Mouse (Mus musculus): ENCODE data around the gene Gpank1. TPM values are rescaled to one million over a fixed set of nuclear protein-coding genes. Genes with fewer than 3 reads are reported as not detected.

Gpank1 gene
- polyA plus RNA-seq, 2 experiments, result 10.0 to 12.7 TPM

DNA sequence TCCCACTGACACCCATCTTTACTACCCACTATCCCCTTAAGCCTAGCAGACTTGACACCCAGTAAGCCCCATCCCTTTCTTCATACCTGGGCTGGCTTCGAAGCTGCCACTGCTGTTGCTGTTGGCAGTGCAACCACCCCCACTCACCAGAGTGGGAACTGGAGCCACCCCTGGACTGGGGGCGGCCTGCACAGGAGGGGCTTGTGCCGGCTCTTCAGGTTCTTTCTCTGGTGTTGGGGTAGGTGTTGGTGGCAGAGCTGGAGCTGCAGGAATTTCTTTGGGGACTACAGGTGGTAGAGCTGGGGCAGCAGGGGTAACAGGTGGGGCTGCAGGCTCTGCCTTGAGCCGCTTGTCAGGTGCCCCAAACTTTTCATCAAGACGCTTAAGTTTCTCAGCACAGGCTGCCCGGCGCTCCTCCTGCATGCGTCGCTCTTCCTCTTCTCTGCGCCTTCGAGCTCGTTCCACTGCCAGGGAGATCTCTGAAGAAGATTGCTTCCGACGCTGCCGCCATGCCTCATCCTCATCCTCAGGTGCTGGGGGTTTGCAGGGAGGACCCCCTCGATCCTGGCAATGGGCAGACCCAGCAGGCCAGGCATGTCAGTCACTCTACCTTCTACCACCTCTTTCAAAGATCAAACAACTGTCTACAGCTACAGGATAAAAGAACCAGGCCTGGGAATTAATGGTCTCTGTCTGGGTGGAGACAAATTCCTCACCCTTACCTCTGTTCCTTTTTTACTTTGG lies 37.8 kb downstream of the Gpank1 start:
- H3K9me3 ChIP-seq (ENCODE audit: control insufficient read depth, low read length), result no peaks in the 10 kb centered on the region
- H3K4me3 ChIP-seq (ENCODE audit: insufficient read depth in 1 of 2, low read depth in 2 of 2, low read length in 2 of 2), result no peak overlapping the region
- no peak overlapping the region for H3K4me2 ChIP-seq (ENCODE audit: low read depth)
- no peak for TF ChIP-seq EP300 (IDR thresholded peaks at IDR 0.05; ENCODE audit: low read depth)
- H3K36me3 ChIP-seq (replicated peaks; ENCODE audit: control insufficient read depth, insufficient read depth, low read depth), result peaks cover 83% of the 10 kb centered on the region
- no peaks in the 10 kb centered on the region for H3K27me3 ChIP-seq (ENCODE audit: control insufficient read depth, insufficient read depth, low read length)
- WGBS (ENCODE audit: insufficient replicate concordance), result 87% methylated on average over 16 of the region's 16 CpGs
- ATAC-seq (ENCODE audit: insufficient read depth) (no peak), DNase-seq (ENCODE audit: low read depth in 3 of 3, low spot score in 3 of 3) (no peak)
- no peak overlapping the region for H3K27ac ChIP-seq
- no peak overlapping the region for H3K9ac ChIP-seq (replicated peaks)
- H3K4me1 ChIP-seq (replicated peaks; ENCODE audit: control insufficient read depth in 2 of 2, insufficient read depth in 2 of 2, low read length in 1 of 2), result peaks cover 0 to 11% of the 10 kb centered on the region in 2 experiments; a peak in 3 of 4 replicates

DNA sequence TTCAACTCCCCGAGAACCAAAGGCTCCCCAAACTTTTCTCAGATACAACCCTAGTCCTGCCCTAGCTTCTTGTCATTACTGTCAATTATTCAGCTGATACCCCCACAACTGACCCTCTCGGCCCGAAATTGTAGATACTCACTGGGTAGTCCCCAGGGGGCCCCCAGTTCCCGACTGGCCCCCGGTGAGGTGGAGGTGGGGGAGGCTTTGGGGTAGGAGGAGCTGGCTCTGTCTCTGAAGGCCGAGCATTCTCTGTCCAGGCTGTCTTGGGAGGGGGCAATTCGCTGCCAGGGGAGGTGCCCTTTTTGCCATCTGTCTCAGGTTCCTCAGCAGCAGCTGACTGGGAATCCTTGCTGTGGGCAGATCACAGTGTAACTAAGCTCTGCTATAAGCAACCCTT lies 38.4 kb downstream of the Gpank1 start:
- DNase-seq (ENCODE audit: low read depth in 3 of 3, low spot score in 3 of 3) (no peak), ATAC-seq (ENCODE audit: insufficient read depth) (no peak)
- Histone ChIP-seq H3K27me3 (ENCODE audit: control insufficient read depth, insufficient read depth, low read length) (no peaks in the 10 kb centered on the region), H3K9ac (replicated peaks) (no peak overlapping the region), H3K4me1 (replicated peaks; ENCODE audit: control insufficient read depth in 2 of 2, insufficient read depth in 2 of 2, low read length in 1 of 2) (peaks cover 0 to 11% of the 10 kb centered on the region in 2 experiments; a peak in 3 of 4 replicates), H3K9me3 (ENCODE audit: control insufficient read depth, low read length) (no peaks in the 10 kb centered on the region), H3K4me2 (ENCODE audit: low read depth) (no peak overlapping the region), H3K36me3 (replicated peaks; ENCODE audit: control insufficient read depth, insufficient read depth, low read depth) (peaks cover 76% of the 10 kb centered on the region), H3K4me3 (ENCODE audit: insufficient read depth in 1 of 2, low read depth in 2 of 2, low read length in 2 of 2) (no peak overlapping the region), H3K27ac (no peak overlapping the region)
- no peak for TF ChIP-seq EP300 (IDR thresholded peaks at IDR 0.05; ENCODE audit: low read depth)
- no peak for TF ChIP-seq CTCF (IDR thresholded peaks at IDR 0.05; ENCODE audit: low read depth)
- WGBS (ENCODE audit: insufficient replicate concordance), result 86% methylated on average over 7 of the region's 7 CpGs

DNA sequence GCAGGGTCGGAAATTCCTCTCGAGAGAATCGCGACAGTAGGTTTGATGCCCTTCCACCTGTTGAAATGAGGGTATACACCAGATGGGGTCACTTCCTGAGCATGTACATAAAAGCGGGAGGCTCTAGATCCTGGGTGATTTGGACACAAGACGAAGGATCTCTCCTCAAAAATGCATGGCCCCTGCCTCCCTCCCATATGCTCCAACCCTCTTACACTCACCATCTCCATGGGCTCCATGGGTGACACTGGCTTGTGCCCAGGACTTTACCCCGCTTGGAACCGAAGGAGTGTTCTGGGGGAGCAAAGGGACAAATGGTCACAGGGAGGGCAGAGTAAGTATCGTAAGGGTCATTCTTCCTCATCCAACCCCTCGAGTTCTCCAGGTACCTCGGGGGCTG lies 40.2 kb downstream of the Gpank1 start:
- no peaks in the 10 kb centered on the region for H3K27me3 ChIP-seq (ENCODE audit: control insufficient read depth, insufficient read depth, low read length)
- 88% methylated on average over 11 of the region's 11 CpGs for WGBS (ENCODE audit: insufficient replicate concordance)
- TF ChIP-seq CTCF (IDR thresholded peaks at IDR 0.05; ENCODE audit: low read depth) (no peak), EP300 (IDR thresholded peaks at IDR 0.05; ENCODE audit: low read depth) (no peak)
- H3K9ac ChIP-seq (replicated peaks), result no peak overlapping the region
- H3K9me3 ChIP-seq (ENCODE audit: control insufficient read depth, low read length), result no peaks in the 10 kb centered on the region
- ATAC-seq (ENCODE audit: insufficient read depth) (no peak), DNase-seq (ENCODE audit: low read depth in 3 of 3, low spot score in 3 of 3) (no peak)
- no peak overlapping the region for H3K4me3 ChIP-seq (ENCODE audit: insufficient read depth in 1 of 2, low read depth in 2 of 2, low read length in 2 of 2)
- H3K4me1 ChIP-seq (replicated peaks; ENCODE audit: control insufficient read depth in 2 of 2, insufficient read depth in 2 of 2, low read length in 1 of 2), result peaks cover 4 to 20% of the 10 kb centered on the region in 2 experiments
- H3K4me2 ChIP-seq (ENCODE audit: low read depth), result no peak overlapping the region
- peaks cover 59% of the 10 kb centered on the region for H3K36me3 ChIP-seq (replicated peaks; ENCODE audit: control insufficient read depth, insufficient read depth, low read depth)
- no peak overlapping the region for H3K27ac ChIP-seq

DNA sequence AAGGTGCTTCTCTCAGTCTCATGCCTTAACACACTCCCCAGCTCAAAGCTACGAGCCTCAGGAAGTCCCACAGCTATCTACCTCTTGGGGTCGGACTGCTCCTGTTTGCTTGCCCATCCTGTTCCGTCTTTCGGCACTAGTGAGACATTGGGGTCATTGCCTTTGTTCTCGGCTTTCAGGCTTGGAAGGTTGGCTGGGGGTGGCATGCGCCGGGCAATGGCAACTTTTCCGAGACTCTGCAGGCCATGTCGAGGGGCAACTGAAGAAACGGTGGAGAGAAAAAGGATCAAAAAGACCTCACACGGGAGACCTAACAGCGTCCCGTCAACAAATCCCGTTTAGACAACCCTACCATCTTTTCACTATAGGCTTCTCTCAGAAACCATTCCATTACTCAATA lies 40.9 kb downstream of the Gpank1 start:
- Histone ChIP-seq H3K9me3 (ENCODE audit: control insufficient read depth, low read length) (no peaks in the 10 kb centered on the region), H3K36me3 (replicated peaks; ENCODE audit: control insufficient read depth, insufficient read depth, low read depth) (peaks cover 52% of the 10 kb centered on the region), H3K4me2 (ENCODE audit: low read depth) (no peak overlapping the region), H3K27ac (no peak overlapping the region), H3K9ac (replicated peaks) (no peak overlapping the region), H3K4me1 (replicated peaks; ENCODE audit: control insufficient read depth in 2 of 2, insufficient read depth in 2 of 2, low read length in 1 of 2) (peaks cover 4 to 21% of the 10 kb centered on the region in 2 experiments), H3K27me3 (ENCODE audit: control insufficient read depth, insufficient read depth, low read length) (no peaks in the 10 kb centered on the region), H3K4me3 (ENCODE audit: insufficient read depth in 1 of 2, low read depth in 2 of 2, low read length in 2 of 2) (no peak overlapping the region; a peak in 1 of 4 replicates)
- no peak for DNase-seq (ENCODE audit: low read depth in 3 of 3, low spot score in 3 of 3)
- TF ChIP-seq EP300 (IDR thresholded peaks at IDR 0.05; ENCODE audit: low read depth) (no peak), CTCF (IDR thresholded peaks at IDR 0.05; ENCODE audit: low read depth) (no peak)
- 76% methylated on average over 14 of the region's 14 CpGs for WGBS (ENCODE audit: insufficient replicate concordance)
- ATAC-seq (ENCODE audit: insufficient read depth), result no peak

DNA sequence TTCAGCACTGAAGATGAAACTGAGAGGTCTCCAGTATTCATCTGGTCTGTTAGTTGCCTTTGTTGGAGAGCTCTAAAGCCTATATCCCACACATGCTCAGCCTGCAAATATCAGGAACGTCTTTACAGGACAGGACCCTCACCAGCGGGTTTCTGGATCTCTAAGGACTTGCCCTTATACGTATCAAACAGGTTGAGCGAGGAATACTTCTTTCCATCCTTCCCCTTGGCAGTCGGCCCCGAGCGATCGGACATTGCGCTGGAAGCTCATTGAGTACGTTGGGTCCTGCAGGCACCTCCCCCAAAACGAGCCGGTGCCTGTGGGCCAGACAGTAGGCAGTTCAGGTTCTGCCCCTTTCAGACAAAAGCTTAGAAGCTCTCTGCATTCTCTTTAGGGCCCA lies 41.5 kb downstream of the Gpank1 start:
- no peak for DNase-seq (ENCODE audit: low read depth in 3 of 3, low spot score in 3 of 3)
- Histone ChIP-seq H3K27me3 (ENCODE audit: control insufficient read depth, insufficient read depth, low read length) (no peaks in the 10 kb centered on the region), H3K4me2 (ENCODE audit: low read depth) (peak overlapping the region; percentile 90), H3K9ac (replicated peaks) (peak overlapping the region; percentile 99), H3K36me3 (replicated peaks; ENCODE audit: control insufficient read depth, insufficient read depth, low read depth) (peaks cover 46% of the 10 kb centered on the region), H3K27ac (no peak overlapping the region), H3K4me3 (ENCODE audit: insufficient read depth in 1 of 2, low read depth in 2 of 2, low read length in 2 of 2) (peak overlapping the region; percentile 26 to 99), H3K9me3 (ENCODE audit: control insufficient read depth, low read length) (no peaks in the 10 kb centered on the region), H3K4me1 (replicated peaks; ENCODE audit: control insufficient read depth in 2 of 2, insufficient read depth in 2 of 2, low read length in 1 of 2) (peaks cover 4 to 21% of the 10 kb centered on the region in 2 experiments)
- TF ChIP-seq EP300 (IDR thresholded peaks at IDR 0.05; ENCODE audit: low read depth) (no peak), CTCF (IDR thresholded peaks at IDR 0.05; ENCODE audit: low read depth) (no peak)
- WGBS (ENCODE audit: insufficient replicate concordance), result 65% methylated on average over 12 of the region's 12 CpGs
- ATAC-seq (ENCODE audit: insufficient read depth), result no peak
